Mouse (Mus musculus) kidney, adult 2 months (tissue): ENCODE data around the gene Sgpl1.

ENCODE experiments used
- CTCF ChIP-seq: fragments of 200-500 bp; conservative IDR thresholded peaks from 2 replicates; pipeline ENCODE4 v1.5.1; 2011; ENCODE audit warnings: low read depth, mild to moderate bottlenecking, control low read depth, low read length, moderate library complexity, mixed read lengths; ENCODE audit not compliant: insufficient read depth, insufficient read length
- POLR2A ChIP-seq: fragments of 200-500 bp; IDR thresholded peaks from one replicate; pipeline ENCODE4 v1.6.1; 2011; ENCODE audit warnings: low read depth, low read length, control low read depth

DNA sequence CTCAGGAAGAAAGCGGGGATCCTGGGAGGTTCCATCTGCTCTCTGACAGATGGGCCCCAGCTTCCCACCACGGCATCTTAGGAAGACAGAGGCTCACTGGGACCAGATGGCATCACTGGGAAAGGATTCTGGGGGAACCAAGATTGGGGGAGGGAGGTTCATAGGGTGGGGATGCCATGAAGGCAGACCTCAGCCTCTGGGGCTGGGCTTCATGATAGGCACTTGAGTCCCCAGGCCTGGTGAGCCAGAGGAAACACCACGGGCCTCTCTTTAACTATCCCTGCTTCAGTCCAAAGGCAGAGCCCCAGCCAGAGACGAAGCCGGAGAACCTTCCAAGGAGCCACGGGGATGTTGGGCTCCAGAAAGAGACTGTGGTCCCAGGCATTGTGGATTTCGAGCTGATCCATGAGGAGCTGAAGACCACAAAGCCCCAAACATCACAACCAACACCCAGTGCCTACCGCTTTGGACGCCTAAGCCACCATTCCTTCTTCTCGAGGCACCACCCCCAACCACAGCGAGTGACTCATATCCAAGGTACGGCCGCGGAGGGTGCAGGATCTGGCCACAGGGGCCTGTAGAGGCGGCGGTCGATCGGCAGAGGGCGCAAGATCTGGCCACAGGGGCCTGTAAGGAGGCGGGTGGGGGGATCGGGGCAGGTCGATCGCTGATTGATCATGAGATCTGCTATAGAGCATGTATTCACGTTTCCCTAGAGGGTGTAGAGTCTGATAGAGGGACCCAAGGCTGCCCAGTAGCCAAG, 28.1 kb upstream of the Sgpl1 start:
- TF ChIP-seq POLR2A (no peak), CTCF (0 out of 2 replicates have a peak, but pooled peaks have one; percentile 27)
